Mouse (Mus musculus): ENCODE data around the gene Nlrp9a. TPM values are rescaled to one million over a fixed set of nuclear protein-coding genes. Genes with fewer than 3 reads are reported as not detected.
"Not testable (repeated sequence)": the region's sequence is repeated elsewhere in the genome, so short reads cannot be mapped to it uniquely, and the experiment has no call there.

Gene Nlrp9a
- not detected in 2 replicates for polyA plus RNA-seq (2016; fragmentation: Nextera tagmentation; extraction: Ambion mirVana)

DNA sequence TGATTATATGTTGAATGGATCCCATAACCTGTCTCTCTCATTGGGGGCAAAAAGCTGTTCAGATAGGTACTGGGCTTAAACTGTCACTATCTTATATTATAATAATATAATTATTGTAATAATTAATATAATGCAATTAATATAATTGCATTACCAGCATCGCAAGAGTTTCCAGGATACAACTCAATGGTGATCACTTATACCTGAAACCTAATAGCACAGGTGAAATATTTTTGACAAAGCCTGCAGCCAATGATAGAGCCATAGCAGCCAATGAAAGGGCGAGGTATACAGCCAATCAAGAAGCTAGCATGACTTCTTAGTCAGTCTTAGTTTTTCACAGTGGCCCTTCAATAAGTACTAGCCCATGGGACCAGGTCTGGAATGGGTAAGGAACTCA is at the start of gene Nlrp9a:
Gene Nlrp9a, plus strand, starts transcription at position 301 of the 400 bp plus-strand sequence.
- H3K4me2 ChIP-seq; H3K27ac ChIP-seq; H3K4me1 ChIP-seq (replicated peaks); H3K27me3 ChIP-seq; H3K4me3 ChIP-seq (replicated peaks); H3K9ac ChIP-seq (replicated peaks); ATAC-seq (ENCODE audit: insufficient number of reproducible peaks, insufficient read depth, low FRiP score, low TSS enrichment, low read depth); H3K36me3 ChIP-seq; H3K9me3 ChIP-seq: not testable (repeated sequence)
- WGBS = 63% methylated on average over 2 of the region's 2 CpGs

DNA sequence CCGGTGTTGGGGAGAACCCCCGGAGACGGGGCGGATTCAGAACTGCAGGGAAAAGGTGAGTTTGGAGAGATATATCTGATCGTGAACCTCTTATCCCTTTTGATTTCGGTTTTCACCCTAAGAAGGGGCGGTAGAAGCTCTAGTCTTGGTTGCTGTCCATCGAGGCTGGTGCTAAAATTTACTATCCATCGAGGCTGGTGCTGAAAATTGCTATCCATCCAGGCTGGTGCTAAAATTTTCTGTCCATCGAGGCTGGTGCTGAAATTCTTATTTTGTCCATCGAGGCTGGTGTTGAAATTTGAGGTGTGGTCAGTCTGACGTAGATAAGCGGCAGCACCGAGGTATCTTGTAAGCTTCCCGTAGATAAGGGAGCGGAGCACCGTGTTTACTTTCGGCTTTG is 45.3 kb upstream of the Nlrp9a start:
- H3K4me2 ChIP-seq; H3K9me3 ChIP-seq; ATAC-seq (ENCODE audit: insufficient number of reproducible peaks, insufficient read depth, low FRiP score, low TSS enrichment, low read depth); H3K4me3 ChIP-seq (replicated peaks); H3K9ac ChIP-seq (replicated peaks); H3K27me3 ChIP-seq; H3K36me3 ChIP-seq; H3K27ac ChIP-seq; H3K4me1 ChIP-seq (replicated peaks): not testable (repeated sequence)
- 80% methylated on average over 18 of the region's 18 CpGs for WGBS

DNA sequence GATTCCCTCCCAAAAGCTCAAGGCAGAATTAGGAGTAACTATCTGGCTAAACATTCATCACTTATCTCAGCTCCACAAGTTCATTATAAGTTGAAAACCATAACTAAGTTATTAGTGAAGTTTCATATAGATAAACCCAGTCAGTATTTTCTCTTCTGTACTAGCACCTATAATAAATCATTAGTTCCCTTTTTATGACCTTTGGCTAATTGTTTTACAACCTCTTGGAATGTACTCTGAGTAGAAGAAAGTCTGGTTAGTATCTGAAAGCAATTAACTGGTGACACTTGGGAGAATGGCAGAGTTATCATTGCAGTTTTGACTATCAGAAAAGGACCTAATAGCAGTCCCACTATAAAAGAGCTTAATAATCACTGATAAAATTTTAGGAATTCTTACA is 54.3 kb downstream of the Nlrp9a start:
- no peaks in the 10 kb centered on the region for H3K27me3 ChIP-seq
- no peak for ATAC-seq (ENCODE audit: insufficient number of reproducible peaks, insufficient read depth, low FRiP score, low TSS enrichment, low read depth)
- no peak overlapping the region for H3K4me3 ChIP-seq (replicated peaks)
- H3K9ac ChIP-seq (replicated peaks) = no peak overlapping the region
- no peak overlapping the region for H3K4me2 ChIP-seq
- no peaks in the 10 kb centered on the region for H3K9me3 ChIP-seq
- H3K4me1 ChIP-seq (replicated peaks) = no peaks in the 10 kb centered on the region
- H3K36me3 ChIP-seq = no peaks in the 10 kb centered on the region
- H3K27ac ChIP-seq = no peak overlapping the region

DNA sequence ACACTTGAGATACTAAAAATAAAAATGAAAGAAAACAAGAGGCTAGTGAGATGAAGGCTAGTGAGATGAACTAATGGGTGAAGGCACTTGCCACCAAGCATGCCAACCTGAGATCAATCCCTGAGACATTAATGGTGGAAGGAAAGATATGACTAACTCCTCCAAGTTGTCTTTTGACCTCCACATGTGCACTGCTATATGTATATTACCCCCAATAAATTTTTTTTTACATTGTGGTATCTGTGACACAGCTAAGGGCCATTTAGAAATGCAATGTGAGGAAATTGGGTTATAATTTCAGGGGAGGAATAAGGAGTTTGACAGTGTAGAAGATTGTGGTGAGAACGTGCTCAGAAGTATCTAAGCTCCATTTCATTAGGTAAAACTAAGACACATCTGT is 55.0 kb downstream of the Nlrp9a start:
- no peak overlapping the region for H3K27ac ChIP-seq
- H3K4me1 ChIP-seq (replicated peaks) = no peaks in the 10 kb centered on the region
- no peaks in the 10 kb centered on the region for H3K36me3 ChIP-seq
- no peak for ATAC-seq (ENCODE audit: insufficient number of reproducible peaks, insufficient read depth, low FRiP score, low TSS enrichment, low read depth)
- H3K27me3 ChIP-seq = no peaks in the 10 kb centered on the region
- H3K4me2 ChIP-seq = no peak overlapping the region
- 44% methylated on average over 1 of the region's 1 CpGs for WGBS
- H3K9me3 ChIP-seq = no peaks in the 10 kb centered on the region
- H3K4me3 ChIP-seq (replicated peaks) = no peak overlapping the region
- H3K9ac ChIP-seq (replicated peaks) = no peak overlapping the region

DNA sequence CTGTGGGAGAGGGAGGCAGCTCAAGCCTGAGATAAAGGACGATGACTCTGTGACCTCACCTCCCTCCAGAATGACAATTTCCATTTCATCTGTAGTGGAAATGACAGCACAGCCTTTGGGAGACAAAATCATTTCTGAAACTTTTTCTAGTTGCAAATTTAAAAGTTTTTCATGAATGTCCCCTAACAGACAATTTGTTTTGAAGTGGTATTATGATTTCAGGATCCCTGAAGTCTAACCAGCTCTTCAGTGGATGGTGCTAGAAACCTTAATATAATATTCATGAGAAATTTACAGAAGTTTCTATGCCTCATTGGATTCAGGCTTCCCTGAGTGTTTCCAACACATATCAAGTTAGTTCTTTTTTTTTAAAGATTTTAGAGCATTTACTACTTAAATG is 83.5 kb downstream of the Nlrp9a start, which contains the start of gene Vmn1r185:
Gene Vmn1r185, minus strand, starts transcription at position 101 of the 400 bp plus-strand sequence.
- ATAC-seq (ENCODE audit: insufficient number of reproducible peaks, insufficient read depth, low FRiP score, low TSS enrichment, low read depth) = not testable (repeated sequence)
- WGBS = 81% methylated on average over 1 of the region's 1 CpGs

More for the DNA sequence above, 83.5 kb downstream of the Nlrp9a start, which contains the start of gene Vmn1r185:
- H3K4me3 ChIP-seq (replicated peaks); H3K36me3 ChIP-seq; H3K4me1 ChIP-seq (replicated peaks); H3K4me2 ChIP-seq; H3K9ac ChIP-seq (replicated peaks); H3K27ac ChIP-seq; H3K9me3 ChIP-seq; H3K27me3 ChIP-seq: not testable (repeated sequence)

Small RNA genes lying within 50 kb of the gene (microRNA-seq; reads per million reads assigned to microRNA genes)
- gene Gm25947 = not detected

Other genes with a start within 250 kb of the Nlrp9a start
- gene Cyp2a4, start 227.9 kb upstream of the Nlrp9a start, polyA plus RNA-seq (2016; fragmentation: Nextera tagmentation; extraction: Ambion mirVana) = not detected in 2 replicates
- not detected in 2 replicates for gene Nlrp9c, start 131.3 kb upstream of the Nlrp9a start, polyA plus RNA-seq (2016; fragmentation: Nextera tagmentation; extraction: Ambion mirVana)
- not detected in 2 replicates for gene Nlrp4a, start 99.9 kb upstream of the Nlrp9a start, polyA plus RNA-seq (2016; fragmentation: Nextera tagmentation; extraction: Ambion mirVana)
- gene Vmn1r185, start 83.4 kb downstream of the Nlrp9a start, polyA plus RNA-seq (2016; fragmentation: Nextera tagmentation; extraction: Ambion mirVana) = not detected in 2 replicates
- not detected in 2 replicates for gene Cyp2b23, start 151.4 kb downstream of the Nlrp9a start, polyA plus RNA-seq (2016; fragmentation: Nextera tagmentation; extraction: Ambion mirVana)
- gene Cyp2b19, start 222.1 kb downstream of the Nlrp9a start, polyA plus RNA-seq (2016; fragmentation: Nextera tagmentation; extraction: Ambion mirVana) = not detected in 2 replicates